Mouse (Mus musculus) MN1 (cell line): ENCODE data around the gene Plpp3.

Experiments used
- DNase-seq: peaks from one replicate; pipeline ENCODE4 v3.0.0-alpha.2; 2016; ENCODE audit warnings: low spot score

Gene Plpp3

GRCm38 (mm10) chr4:105190826-105191225 is 33.7 kb downstream of the Plpp3 start:
- DNase-seq, result no peak

GRCm38 (mm10) chr4:105191550-105191949 is 34.4 kb downstream of the Plpp3 start:
- DNase-seq, result no peak

- DNase-seq, result no peak
These were observed 35.5 kb downstream of the Plpp3 start for GRCm38 (mm10) chr4:105192665-105193064.

- no peak for DNase-seq
These were observed 38.1 kb downstream of the Plpp3 start for GRCm38 (mm10) chr4:105195256-105195655.

- DNase-seq, result no peak
These were observed 39.0 kb downstream of the Plpp3 start for GRCm38 (mm10) chr4:105196099-105196498.

GRCm38 (mm10) chr4:105196993-105197765 is 40.0 kb downstream of the Plpp3 start:
- no peak for DNase-seq

- DNase-seq, result no peak
These were observed 41.5 kb downstream of the Plpp3 start for GRCm38 (mm10) chr4:105198696-105199095.

- DNase-seq, result no peak
These were observed 42.2 kb downstream of the Plpp3 start for GRCm38 (mm10) chr4:105199345-105199744.

GRCm38 (mm10) chr4:105200624-105201524 is 43.7 kb downstream of the Plpp3 start:
- DNase-seq, result no peak

- DNase-seq, result no peak
These were observed 45.3 kb downstream of the Plpp3 start for GRCm38 (mm10) chr4:105202439-105202838.

- no peak for DNase-seq
These were observed 46.2 kb downstream of the Plpp3 start for GRCm38 (mm10) chr4:105203303-105203761.

- no peak for DNase-seq
These were observed 46.9 kb downstream of the Plpp3 start for GRCm38 (mm10) chr4:105204071-105204470.

GRCm38 (mm10) chr4:105205045-105205851 is 48.1 kb downstream of the Plpp3 start:
- DNase-seq, result no peak

GRCm38 (mm10) chr4:105206102-105206501 is 49.0 kb downstream of the Plpp3 start:
- no peak for DNase-seq

GRCm38 (mm10) chr4:105206995-105207394 is 49.8 kb downstream of the Plpp3 start:
- no peak for DNase-seq

- no peak for DNase-seq
These were observed 50.5 kb downstream of the Plpp3 start for GRCm38 (mm10) chr4:105207641-105208040.

GRCm38 (mm10) chr4:105208977-105209376 is 51.8 kb downstream of the Plpp3 start:
- no peak for DNase-seq

GRCm38 (mm10) chr4:105213314-105213713 is 56.2 kb downstream of the Plpp3 start:
- DNase-seq, result no peak

- no peak for DNase-seq
These were observed 57.3 kb downstream of the Plpp3 start for GRCm38 (mm10) chr4:105214438-105214837.

- DNase-seq, result no peak
These were observed 58.7 kb downstream of the Plpp3 start for GRCm38 (mm10) chr4:105215726-105216410.

- DNase-seq, result no peak
These were observed 61.1 kb downstream of the Plpp3 start for GRCm38 (mm10) chr4:105218202-105218601.
